Mouse (Mus musculus): ENCODE measurements at regions not wholly inside any gene's neighbourhood (a gene's known extent, or its start where the extent isn't known, plus 50 kb on each side); places are given as distances from the start of the nearest gene placed in this dataset.

DNA sequence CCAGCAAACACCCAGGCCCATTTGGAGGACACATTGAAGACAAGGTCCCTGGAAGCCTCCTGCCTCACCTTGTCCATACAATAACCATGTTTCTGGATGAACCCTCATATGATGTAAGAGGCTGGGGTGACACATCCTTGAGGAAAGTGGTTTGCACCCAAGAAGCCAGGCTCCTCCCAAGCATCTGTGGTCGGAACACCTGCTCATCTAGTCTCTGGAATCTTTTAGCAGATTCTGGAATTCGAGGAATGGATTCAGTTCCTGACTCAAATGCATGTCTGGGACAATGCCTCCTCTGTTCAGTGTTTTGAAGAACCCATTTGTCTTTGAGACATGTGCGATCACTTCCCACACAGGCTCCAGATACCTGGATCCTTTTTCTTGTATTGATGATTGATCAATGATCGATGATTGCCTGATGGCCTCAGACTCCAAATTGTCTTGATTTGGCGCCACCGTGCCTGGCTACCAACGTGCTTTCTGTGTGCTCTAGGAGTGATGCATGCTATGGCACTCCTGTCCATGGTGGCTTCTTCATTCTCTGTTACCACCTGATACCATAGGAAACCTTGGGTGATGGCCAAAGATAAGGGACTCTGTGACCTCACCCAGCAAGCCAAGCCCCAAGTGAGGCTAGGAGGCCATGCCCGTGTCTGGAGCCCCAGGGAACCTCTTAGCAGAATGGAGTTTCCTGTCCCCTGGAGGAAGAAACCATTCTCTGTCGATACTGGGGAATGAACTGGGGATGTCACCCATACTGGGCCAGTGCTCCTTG lies 126.7 kb downstream of the Mn1 start:
- no peak for DNase-seq (ENCODE audit: extremely low spot score, low read depth, low spot score)

DNA sequence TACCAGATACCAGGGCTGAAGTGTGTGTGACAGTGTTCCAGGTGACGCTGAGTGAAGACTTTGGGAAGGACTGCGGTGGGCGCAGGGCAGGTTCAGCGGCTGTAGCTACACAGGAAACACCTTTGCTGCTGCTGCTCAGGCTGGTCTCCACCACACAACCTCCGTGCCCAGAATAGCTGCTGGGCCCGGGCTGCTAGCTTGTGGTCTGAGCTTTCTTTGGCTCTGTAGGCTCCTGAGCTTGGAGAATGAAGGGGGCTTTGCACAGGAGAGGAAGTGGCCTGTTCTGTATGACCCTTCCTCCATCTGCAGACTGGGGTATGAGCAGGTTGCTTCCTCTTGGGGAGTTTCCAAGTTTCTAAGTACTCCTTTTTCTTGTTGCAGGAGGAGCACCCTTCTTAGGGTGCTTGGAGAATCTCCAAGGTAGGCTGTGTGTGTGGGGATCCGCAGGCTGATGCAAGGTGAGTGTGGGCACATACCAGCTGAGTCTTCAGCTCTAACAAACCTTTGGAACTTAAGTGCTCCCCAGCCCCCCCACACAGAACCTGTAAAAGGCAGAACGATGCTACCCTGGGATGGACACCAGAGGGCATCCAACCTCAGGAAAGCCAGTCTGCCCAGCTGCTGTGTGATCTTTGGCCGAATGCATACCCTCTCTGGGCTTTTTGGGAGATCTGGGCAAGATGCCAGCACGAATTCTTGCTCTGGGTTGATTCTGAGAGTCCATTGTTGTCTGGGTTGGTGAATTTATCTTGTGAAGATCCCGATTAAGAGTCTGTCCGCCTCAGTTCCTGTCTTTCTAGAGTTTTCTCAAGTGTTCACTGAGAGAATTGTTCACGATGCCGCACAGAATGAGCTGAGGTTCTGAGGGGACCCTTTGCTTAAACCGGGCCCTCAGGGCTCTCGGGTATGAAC lies 136.6 kb downstream of the Mn1 start:
- no peak for DNase-seq (ENCODE audit: extremely low spot score, low read depth, low spot score)

DNA sequence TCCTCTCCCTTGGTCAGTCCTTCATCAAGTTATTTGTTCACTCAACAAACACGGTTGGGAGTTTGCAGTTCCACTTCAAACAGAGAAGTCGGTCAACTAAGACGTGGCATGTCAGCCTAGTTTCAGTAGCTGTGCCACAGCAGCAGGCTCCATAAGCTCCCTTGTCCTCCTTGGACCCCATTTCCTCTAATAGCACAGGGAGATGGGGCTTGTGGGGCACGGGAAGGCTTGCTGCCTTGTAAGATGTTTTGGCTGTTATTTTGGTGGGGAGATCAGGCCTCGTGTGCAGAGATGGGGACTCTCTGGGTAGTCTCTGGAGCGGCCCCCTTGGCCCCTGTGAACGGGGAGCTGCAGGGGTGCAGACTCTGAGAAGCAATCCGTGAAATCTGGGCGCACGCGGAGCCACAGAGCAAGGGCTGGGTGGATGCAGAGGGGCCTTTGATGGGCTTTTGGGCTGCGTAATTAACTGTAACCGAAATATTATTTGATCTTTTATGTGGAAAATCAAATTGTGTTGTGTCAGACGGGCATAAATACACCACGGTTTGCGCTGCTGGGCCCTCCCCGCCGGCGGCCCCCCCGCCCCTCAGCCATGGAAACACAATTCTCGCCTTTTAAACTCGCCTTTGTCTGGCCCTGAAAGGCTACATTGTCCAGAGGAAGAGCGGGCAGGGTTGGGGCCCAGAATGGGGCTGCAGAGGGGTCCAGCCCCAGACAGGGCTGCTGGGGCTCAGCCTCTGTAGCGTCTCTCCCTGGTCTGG lies 137.6 kb downstream of the Mn1 start:
- DNase-seq (ENCODE audit: extremely low spot score, low read depth, low spot score), result no peak

DNA sequence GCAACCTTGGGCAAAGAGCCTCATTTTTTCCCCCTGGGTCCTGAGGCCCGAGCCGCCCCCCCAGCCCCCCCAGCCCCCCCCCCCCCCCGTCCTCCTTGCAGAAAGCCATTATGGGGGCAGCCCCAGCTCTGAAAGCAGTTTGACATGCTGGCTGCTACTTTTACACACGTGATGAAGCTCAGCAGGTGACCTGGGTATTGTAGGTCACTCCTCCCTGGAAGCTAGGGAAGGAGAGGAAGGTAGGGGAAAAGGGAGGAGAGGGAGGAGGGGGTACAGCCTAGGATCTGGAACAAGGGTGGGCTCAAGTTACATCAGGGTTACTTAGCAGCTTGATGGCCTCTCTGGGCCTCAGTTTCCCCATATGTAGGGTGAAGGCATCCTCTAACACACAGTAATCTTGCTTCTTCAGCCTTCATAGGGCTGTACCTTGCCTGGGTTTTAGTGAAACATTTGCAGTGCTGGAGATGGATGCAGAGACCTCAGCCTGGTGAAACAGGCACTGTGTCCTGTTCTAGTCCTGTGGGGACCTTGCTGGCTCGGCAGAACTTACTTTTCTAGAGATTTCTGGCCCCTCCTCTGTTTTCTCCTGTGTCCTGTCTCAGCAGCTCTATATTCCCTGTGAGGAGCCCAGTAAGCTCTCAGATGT lies 138.3 kb downstream of the Mn1 start:
- DNase-seq (ENCODE audit: extremely low spot score, low read depth, low spot score), result no peak

DNA sequence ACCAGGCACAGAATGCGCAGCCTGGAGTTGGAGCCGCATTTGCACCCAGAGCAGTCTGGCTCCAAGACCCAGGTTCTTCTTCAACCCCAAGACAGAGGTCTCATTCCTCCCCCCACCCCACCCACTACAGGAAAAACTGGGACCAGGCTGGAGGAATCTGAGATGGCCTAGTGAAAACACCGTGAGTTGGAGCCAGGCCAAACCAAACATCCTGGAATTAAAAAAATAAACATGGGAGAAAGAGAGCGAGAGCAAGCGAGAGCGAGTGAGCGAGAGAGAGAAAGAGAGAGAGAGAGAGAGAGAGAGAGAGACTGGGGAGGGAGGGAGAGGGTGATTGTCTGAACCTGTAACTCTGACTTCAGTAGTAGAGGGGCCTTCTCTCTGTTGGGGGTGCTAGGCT lies 138.8 kb downstream of the Mn1 start:
- no peak for DNase-seq (ENCODE audit: extremely low spot score, low read depth, low spot score)

DNA sequence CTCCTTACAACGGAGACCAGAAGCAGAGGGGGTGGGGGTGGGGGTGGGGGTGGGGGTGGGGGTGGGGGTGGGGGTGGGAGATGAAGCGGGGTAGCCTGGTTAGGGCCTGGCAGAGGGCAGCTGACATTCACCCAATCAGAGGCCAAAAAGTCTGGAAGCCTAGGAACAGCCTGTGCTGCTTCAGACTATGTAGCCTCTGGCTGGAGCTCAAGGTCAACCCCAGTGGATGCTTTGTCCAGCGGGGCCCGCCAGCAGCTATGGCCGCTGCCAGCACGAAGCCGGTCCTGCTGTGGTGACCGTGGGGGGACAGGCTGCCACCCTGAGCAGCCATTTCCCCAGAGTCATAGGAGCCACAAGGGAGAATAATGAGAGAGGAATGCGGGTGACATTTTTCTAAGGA lies 143.3 kb downstream of the Mn1 start:
- DNase-seq (ENCODE audit: extremely low spot score, low read depth, low spot score), result no peak

DNA sequence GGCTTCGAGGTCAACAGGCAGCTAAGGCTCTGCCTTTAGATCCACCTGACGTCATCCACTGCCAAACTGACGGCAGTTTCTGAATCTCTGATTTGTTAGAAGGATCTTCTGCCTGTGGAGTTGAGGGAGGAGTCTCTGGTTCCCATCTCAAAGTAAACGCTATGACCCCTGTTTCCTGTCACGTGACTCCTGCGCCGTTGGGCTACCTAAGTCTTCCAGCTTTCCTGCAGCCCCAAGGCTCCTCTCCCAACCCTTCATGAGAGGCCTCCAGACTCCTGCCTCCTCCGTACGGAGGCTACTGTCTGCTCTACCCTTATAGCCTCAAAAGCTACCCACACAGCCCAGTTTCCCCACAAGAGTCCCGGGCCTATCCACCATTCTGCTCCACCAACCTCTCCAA lies 144.1 kb downstream of the Mn1 start:
- no peak for DNase-seq (ENCODE audit: extremely low spot score, low read depth, low spot score)

DNA sequence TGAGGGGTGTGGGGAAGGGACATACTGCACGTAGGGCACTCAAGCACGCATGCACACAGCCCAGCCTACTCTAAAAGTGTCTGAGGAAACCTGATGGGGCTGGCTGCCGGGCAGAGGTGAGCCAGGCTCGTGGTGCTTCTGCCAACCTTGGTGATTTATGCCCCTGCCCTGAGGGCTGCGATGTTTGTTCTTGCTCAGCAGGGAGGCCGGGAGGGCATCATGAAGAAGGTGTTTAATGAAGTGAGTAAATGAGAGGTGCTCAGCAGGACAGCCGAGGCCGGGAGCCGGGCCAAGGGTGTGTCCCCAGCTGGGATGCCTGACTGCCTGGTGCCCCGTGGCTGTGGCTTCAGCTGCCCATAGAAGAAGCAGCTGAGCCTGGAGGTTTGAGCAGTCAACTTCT lies 153.7 kb downstream of the Mn1 start:
- DNase-seq (ENCODE audit: extremely low spot score, low read depth, low spot score), result no peak

DNA sequence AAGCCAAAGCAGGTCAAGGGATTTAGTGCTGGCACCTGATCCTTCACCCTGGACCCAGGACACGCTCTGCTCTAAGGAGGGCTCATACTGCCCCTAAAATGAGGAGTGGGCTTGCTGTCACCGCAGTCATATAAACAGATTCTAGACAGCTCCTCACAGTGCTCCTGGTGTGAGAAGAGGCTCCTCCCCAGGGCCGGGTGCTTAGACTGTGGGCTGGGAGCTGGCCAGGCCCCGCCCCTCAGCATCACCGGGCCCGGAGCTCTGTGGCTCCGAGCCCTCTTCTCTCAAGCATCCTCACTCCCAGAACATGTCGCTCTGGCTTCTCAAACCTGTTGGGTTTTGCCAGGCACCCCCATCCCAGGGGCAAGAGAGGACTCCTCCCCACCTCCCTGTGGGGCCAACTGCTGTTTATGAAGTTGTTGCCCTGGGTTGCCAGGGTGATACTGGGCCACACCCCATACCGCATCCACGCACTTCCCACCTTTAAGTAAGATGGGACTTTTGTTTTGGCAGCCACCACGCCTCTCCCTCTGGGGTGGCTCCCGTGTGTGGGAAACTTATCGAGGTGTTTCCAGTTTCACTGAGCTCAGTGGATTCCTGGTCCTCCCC lies 156.2 kb downstream of the Mn1 start:
- DNase-seq (ENCODE audit: extremely low spot score, low read depth, low spot score), result no peak

DNA sequence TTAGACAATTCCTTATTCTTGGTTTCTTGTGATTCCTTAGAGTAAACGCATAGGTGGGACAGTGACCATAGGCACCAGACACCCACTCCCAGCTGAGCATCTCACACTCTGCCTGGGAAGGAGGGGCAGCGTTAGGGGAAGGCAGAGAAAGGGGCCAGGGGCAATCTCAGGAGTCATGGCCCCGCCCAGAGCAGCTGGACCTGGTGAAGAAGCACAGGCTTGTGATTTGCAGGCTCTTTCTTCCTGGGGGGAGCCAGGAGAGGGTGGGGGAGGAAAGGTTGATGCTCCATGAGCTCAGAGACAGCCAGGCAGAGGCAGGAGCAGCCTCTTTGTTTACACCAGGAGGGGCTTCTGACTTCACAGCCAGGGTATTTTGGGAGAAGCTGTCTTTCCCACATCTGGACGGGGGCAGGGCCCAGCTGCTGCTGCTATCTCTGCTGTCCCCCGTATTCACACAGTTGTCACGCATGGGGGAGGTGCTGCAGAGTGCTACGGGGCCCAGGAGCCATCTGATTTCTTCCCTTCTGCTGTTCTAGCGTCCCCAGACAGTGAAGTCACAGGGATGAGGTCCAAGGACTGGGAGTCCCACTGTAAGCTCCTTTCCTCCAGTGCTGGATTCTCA lies 157.2 kb downstream of the Mn1 start:
- no peak for DNase-seq (ENCODE audit: extremely low spot score, low read depth, low spot score)

DNA sequence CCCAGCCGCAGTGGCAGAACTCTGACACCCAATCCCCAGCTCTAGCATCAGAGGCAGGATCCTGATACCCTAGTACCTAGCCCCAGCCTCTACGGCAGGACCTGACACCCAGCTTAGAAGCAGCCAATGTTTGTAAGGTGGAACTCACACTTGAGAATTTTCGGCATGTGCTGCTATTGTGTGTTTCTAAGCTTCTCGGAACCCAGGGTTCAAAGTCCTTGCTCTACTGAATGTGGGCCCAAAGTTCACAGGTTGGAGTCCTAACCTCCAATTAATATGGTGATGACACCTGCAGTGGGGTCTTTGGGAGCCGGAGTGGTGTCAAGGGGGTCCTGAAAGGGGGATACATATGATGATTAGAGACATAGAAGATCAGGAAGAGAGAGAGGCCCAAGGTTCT lies 158.2 kb downstream of the Mn1 start:
- no peak for DNase-seq (ENCODE audit: extremely low spot score, low read depth, low spot score)

DNA sequence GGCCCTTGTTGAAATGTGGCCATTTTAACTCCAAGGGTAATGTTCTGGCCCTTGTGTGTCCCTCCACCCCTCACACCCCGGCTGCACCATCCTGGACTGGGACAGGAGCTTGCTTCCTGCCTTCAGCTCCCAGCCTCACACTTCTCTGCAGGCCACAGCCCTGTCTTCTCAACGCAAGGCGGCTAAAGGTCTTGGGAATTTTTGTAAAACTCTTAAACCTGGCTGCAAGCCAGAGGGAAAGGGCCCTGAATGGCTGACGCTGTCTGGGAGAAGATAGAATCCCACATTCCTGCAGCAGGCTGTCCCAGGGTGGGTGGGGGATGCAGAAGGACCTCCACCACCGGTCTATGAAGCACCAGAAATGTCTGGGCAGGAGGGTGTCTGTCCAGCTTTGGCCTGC lies 156.3 kb upstream of the Gm26897 start:
- no peak for DNase-seq (ENCODE audit: extremely low spot score, low read depth, low spot score)

DNA sequence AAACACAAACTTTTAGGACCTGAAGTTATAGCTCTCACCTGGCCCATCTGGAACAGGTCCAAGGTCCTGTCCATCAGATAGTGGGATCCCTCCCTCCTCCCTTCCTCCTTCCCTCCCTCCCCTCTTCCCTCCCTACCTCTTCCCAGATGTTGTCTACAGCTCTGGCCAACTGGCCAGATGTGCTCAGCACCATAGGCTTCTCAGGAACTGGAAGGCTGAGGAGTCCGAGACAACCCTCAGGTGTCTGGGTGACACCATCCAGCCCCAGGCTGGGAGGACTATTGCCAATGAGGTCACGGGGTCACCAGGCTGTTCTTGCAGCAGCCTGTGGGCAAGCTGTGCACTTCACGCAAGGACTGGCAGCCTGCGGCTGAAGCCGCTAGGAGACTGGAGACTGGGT lies 155.6 kb upstream of the Gm26897 start:
- no peak for DNase-seq (ENCODE audit: extremely low spot score, low read depth, low spot score)

DNA sequence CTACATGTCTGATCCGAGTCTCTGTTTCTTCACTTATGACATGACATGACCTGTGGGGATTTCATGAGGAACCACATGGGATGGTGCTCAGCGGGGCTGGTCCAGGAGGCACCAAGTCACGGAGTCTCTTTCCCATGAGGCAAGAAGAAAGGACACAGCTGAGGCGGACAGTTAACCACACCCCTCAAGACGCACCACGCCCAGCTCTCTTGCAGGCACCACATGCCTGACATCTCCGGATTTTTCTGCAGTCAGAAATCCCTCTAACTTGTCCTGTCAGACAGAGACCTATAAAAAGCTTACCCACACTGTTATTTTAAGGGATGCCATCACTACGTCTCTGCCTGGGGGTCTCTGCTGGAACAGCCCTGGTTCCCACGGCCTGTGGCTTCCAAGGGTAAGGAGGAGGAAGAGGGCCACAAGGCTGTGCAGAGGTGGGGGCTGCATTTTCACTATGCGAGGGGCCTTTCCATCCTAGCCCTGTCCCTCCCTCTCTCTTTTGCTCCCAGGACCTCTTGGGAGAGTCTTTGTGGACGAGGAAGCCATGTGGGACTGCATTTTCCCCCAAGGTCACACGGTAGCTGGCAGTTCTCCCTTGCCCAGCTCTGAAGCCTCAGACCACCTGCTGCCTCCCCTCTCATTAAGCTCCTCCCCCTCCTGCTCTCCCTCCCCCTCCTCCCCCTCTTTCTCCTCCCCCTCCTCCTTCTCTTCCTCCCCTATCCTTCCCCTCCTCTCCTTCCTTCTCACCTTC lies 154.6 kb upstream of the Gm26897 start:
- DNase-seq (ENCODE audit: extremely low spot score, low read depth, low spot score), result no peak

DNA sequence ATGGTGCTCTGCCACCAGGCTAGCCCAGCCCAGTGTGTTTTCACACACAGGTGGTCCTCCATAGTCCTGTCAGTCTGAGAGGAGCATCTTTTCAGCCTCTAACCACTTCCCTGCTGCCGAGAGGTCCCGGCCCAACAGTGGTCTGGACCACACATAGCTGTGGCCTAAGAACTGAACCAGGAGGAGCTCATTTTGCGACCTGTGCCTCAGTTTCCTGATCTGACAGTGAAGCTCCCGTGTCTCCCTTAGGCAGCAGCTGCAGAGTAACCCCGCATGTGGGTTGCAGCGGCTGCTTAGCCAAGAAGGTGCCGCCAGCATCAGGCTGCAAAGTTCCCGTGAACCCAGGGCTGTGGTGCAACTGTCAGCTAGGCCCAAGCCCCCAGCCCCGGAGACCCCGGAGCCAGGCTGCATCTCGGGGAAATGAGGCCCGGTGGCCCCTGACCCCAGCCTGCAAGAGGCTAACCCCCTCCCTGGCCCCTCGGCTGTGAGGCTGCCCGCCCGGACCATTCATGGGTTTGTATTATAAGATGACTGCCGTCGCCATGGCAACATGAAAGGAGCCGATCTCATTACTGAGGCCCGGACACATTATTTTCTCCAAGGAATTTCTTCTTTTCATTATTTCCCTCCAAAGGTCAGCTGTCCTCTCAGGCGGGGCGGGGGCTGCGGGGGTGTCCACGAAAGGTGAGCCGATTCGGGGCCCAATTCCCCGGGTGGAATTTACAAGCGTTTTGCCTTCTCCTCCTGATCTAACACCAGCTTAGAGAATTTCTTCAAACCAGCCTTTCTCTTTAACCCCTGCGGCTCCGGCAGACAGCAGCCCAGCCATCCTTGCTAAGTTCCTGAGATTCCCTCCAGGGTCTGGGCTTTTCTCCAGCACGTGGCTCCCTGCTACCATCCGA lies 152.6 kb upstream of the Gm26897 start:
- peak; percentile 60 for DNase-seq (ENCODE audit: extremely low spot score, low read depth, low spot score)

DNA sequence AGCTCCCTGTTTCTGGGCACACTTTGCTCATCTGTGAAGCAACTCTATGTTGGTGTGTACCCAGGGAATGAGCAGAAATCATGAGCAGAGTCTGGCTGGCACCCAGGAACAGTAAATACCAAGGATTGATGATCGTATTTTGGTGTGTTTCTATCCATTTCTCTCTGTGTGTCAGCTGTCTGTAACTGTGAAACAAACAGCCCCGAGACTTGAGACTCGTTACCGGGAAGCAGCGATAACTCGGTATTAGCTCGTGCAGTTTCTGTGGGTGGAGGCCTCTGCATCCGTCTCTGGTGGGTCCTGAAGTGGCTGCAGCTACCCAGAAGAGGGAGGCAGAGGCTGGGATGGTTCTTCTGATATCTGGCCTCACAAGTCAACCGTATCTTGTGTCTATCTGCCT lies 151.7 kb upstream of the Gm26897 start:
- no peak for DNase-seq (ENCODE audit: extremely low spot score, low read depth, low spot score)

DNA sequence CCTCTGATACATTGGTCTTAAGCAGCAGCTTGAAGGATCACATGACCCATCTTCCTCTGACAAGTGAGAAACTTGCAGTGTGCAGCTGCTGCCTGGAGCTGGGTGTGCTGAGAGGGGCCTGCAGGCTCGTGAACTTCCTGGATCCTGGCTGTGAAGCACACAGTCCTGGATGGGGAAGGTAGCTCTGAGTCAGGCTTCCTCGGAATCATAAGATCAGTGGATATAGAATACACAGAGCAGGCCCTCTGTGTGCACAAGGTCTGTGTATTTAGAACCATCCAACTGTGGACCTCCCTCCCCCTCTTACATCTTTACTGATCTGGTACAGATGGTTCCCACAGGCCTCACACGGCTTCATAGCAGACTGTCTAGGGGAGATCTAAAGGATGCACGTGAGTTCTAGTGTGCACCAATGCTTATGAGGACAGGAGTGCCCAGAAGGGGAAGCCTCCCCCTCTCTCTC lies 143.1 kb upstream of the Gm26897 start:
- DNase-seq (ENCODE audit: extremely low spot score, low read depth, low spot score), result no peak

DNA sequence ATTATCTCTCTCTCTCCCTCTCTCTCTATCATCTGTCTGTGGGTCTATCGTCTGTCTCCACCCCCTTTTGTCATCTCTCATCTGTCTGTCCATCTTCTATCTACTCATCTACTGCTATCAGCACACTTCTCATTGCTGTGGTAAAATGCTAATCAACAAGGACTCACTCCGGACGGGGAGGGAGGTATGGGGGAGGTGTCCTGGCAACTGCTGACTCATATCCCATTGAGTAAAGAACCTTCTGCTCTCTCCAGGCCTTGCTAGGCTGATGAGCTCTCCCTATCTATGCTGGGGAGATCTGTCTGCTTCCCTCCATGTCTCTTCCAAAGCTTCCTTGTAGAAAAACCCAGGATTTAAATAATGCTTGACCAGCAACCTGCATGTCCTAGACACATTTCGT lies 140.9 kb upstream of the Gm26897 start:
- no peak for DNase-seq (ENCODE audit: extremely low spot score, low read depth, low spot score)

All from hindlimb bud, embryonic 11.5 days (tissue).